Mouse (Mus musculus) lung, postnatal 0 days (tissue): Measurements from ENCODE around the gene Adora1. TPM values are rescaled to one million over a fixed set of nuclear protein-coding genes. Genes with fewer than 3 reads are reported as not detected.

ENCODE experiments used
- ATAC-seq: fragments of 200-750 bp; cut with Nextera tagmentation; 2 replicates; pipeline ENCODE4 v1.8.0; 2017; ENCODE audit warnings: moderate library complexity
- DNase-seq: peaks from one replicate; pipeline ENCODE4 v3.0.0-alpha.2; 2016; ENCODE audit warnings: low spot score
- H3K27ac ChIP-seq: fragments of 300-500 bp; sonication (generic); 2 replicates; pipeline ENCODE4 v1.5.1; 2014; ENCODE audit warnings: antibody characterized with exemption, mild to moderate bottlenecking, low read length, mixed read lengths
- H3K27me3 ChIP-seq: fragments of 300-500 bp; sonication (generic); replicated peaks from 2 replicates; pipeline ENCODE4 v1.6.1; 2014; ENCODE audit warnings: low read length, mixed read lengths; ENCODE audit not compliant: insufficient read depth
- H3K36me3 ChIP-seq: fragments of 300-500 bp; sonication (generic); 2 replicates; pipeline ENCODE4 v1.6.1; 2014; ENCODE audit warnings: low read length, mixed read lengths; ENCODE audit not compliant: insufficient read depth
- H3K4me1 ChIP-seq: fragments of 300-500 bp; sonication (generic); 2 replicates; pipeline ENCODE4 v1.6.1; 2014; ENCODE audit warnings: antibody characterized with exemption, low read depth, low read length, mixed read lengths; ENCODE audit not compliant: insufficient read depth
- H3K4me2 ChIP-seq: fragments of 300-500 bp; sonication (generic); replicated peaks from 2 replicates; pipeline ENCODE4 v1.6.1; 2014; ENCODE audit warnings: low read depth, mild to moderate bottlenecking, low read length, moderate library complexity, mixed read lengths
- H3K4me3 ChIP-seq: fragments of 300-500 bp; sonication (generic); 2 replicates; pipeline ENCODE4 v1.5.1; 2014; ENCODE audit warnings: low read depth, low read length
- H3K9ac ChIP-seq: fragments of 300-500 bp; sonication (generic); replicated peaks from 2 replicates; pipeline ENCODE4 v1.6.1; 2014; ENCODE audit warnings: low read depth, mild to moderate bottlenecking
- H3K9me3 ChIP-seq: fragments of 300-500 bp; sonication (generic); 2 replicates; pipeline ENCODE4 v1.6.1; 2016; ENCODE audit warnings: low read length, mixed read lengths
- CTCF ChIP-seq: IDR thresholded peaks from 2 replicates; pipeline ENCODE4 v1.5.1; 2016; ENCODE audit warnings: antibody characterized with exemption, mild to moderate bottlenecking
- EP300 ChIP-seq: IDR thresholded peaks from 2 replicates; pipeline ENCODE4 v1.6.1; 2016; ENCODE audit warnings: antibody characterized with exemption, mild to moderate bottlenecking, control low read depth
- WGBS: fragments of 180-500 bp; shearing (Covaris S2); extraction: QIAGEN DNeasy Blood & Tissue Kit; methylation state at CpG from one replicate; pipeline ENCODE4 v1.1.7; 2014; 5-methylcytosine and 5-hydroxymethylcytosine counted together
- polyA plus RNA-seq: library from polyadenylated mRNA; unstranded; fragments of >200 nt; fragmentation: Nextera tagmentation; extraction: Ambion mirVana; gene quantifications from 2 replicates; pipeline ENCODE4 v1.2.1, GENCODE M21; 2015

Gene Adora1
- polyA plus RNA-seq, 1 experiment from 2014 or later: 4.8 TPM

- DNase-seq: peak; percentile 64
- 49% methylated on average over 13 of the region's 13 CpGs for WGBS
- no peaks in the 10 kb centered on the region for H3K27me3 ChIP-seq
- H3K27ac ChIP-seq: peak overlapping the region; percentile 35
- no peak overlapping the region for H3K9ac ChIP-seq
- H3K36me3 ChIP-seq: no peaks in the 10 kb centered on the region
- H3K9me3 ChIP-seq: no peaks in the 10 kb centered on the region
- peak; percentile 77 for ATAC-seq
- H3K4me1 ChIP-seq: no peaks in the 10 kb centered on the region
- no peak for TF ChIP-seq CTCF
- TF ChIP-seq EP300: peak; percentile 43
- no peak overlapping the region for H3K4me2 ChIP-seq
- no peak overlapping the region for H3K4me3 ChIP-seq
These were observed 40.6 kb upstream of the Adora1 start for GRCm38 (mm10) chr1:134275616-134276464.

- Histone ChIP-seq H3K4me1 (no peaks in the 10 kb centered on the region), H3K36me3 (no peaks in the 10 kb centered on the region), H3K4me2 (no peak overlapping the region), H3K27me3 (no peaks in the 10 kb centered on the region), H3K9ac (no peak overlapping the region), H3K9me3 (no peaks in the 10 kb centered on the region), H3K4me3 (no peak overlapping the region), H3K27ac (no peak overlapping the region)
- ATAC-seq: no peak
- WGBS: 80% methylated on average over 7 of the region's 7 CpGs
- TF ChIP-seq EP300 (no peak), CTCF (no peak)
- no peak for DNase-seq
These were observed 39.3 kb upstream of the Adora1 start for GRCm38 (mm10) chr1:134274483-134274920.

- TF ChIP-seq EP300 (no peak), CTCF (no peak)
- 43% methylated on average over 9 of the region's 9 CpGs for WGBS
- H3K27ac ChIP-seq: no peak overlapping the region
These were observed 38.5 kb upstream of the Adora1 start for GRCm38 (mm10) chr1:134273493-134274395.

GRCm38 (mm10) chr1:134272754-134273250, 37.6 kb upstream of the Adora1 start:
- Histone ChIP-seq H3K9me3 (no peaks in the 10 kb centered on the region), H3K4me2 (no peak overlapping the region), H3K4me3 (no peak overlapping the region), H3K4me1 (no peaks in the 10 kb centered on the region), H3K9ac (no peak overlapping the region), H3K27me3 (no peaks in the 10 kb centered on the region), H3K27ac (no peak overlapping the region), H3K36me3 (no peaks in the 10 kb centered on the region)
- ATAC-seq: no peak
- no peak for DNase-seq
- WGBS: 62% methylated on average over 5 of the region's 5 CpGs
- no peak for TF ChIP-seq CTCF
- no peak for TF ChIP-seq EP300

More at GRCm38 (mm10) chr1:134273493-134274395, 38.5 kb upstream of the Adora1 start:
- H3K9me3 ChIP-seq: no peaks in the 10 kb centered on the region
- no peaks in the 10 kb centered on the region for H3K36me3 ChIP-seq
- no peak overlapping the region for H3K4me3 ChIP-seq
- DNase-seq (no peak), ATAC-seq (no peak)
- no peaks in the 10 kb centered on the region for H3K4me1 ChIP-seq
- H3K9ac ChIP-seq: no peak overlapping the region
- H3K27me3 ChIP-seq: no peaks in the 10 kb centered on the region
- no peak overlapping the region for H3K4me2 ChIP-seq

- H3K36me3 ChIP-seq: no peaks in the 10 kb centered on the region
- H3K9me3 ChIP-seq: no peaks in the 10 kb centered on the region
- H3K4me1 ChIP-seq: no peaks in the 10 kb centered on the region
- H3K27ac ChIP-seq: no peak overlapping the region
- no peaks in the 10 kb centered on the region for H3K27me3 ChIP-seq
- TF ChIP-seq EP300: no peak
- ATAC-seq: no peak
- no peak for DNase-seq
- WGBS: 73% methylated on average over 7 of the region's 7 CpGs
- no peak overlapping the region for H3K9ac ChIP-seq
- H3K4me2 ChIP-seq: no peak overlapping the region
- H3K4me3 ChIP-seq: no peak overlapping the region
These were observed 34.8 kb upstream of the Adora1 start for GRCm38 (mm10) chr1:134270026-134270425.

- Histone ChIP-seq H3K27ac (no peak overlapping the region), H3K9ac (no peak overlapping the region), H3K9me3 (no peaks in the 10 kb centered on the region; the same call in 1 of the 2 replicates), H3K36me3 (no peaks in the 10 kb centered on the region), H3K27me3 (no peaks in the 10 kb centered on the region), H3K4me2 (no peak overlapping the region), H3K4me3 (no peak overlapping the region), H3K4me1 (no peaks in the 10 kb centered on the region)
- WGBS: 41% methylated on average over 2 of the region's 2 CpGs
- DNase-seq: no peak
- no peak for ATAC-seq
- TF ChIP-seq EP300: no peak
- no peak for TF ChIP-seq CTCF
These were observed 30.6 kb upstream of the Adora1 start for GRCm38 (mm10) chr1:134265797-134266196.
